Mouse (Mus musculus) cerebellum, adult 9-11 months (tissue): ENCODE data around the gene Ddx27.

Source experiments
- DNase-seq: peaks from one replicate; pipeline ENCODE4 v3.0.0; 2022

The Ddx27 gene

DNA sequence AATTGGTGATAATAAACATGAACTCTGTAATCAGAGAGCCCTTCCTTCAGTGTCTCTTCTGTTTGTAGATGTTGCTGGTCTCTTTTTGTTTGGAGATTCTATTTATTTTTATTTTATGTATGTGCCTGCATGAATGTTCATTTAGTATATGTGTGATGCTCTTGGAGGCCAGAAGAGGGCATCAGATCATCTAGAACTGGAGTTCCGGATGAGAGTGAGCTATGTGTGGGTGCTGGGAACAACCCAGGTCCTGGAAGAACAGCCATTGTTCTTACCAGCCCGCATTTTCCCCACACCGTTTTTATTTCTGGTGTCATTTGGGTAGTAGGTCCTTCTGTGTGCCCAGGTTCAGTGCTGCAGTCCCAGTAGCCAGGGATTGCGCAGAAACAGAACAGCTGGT, 15.5 kb downstream of the Ddx27 start:
- no peak for DNase-seq

DNA sequence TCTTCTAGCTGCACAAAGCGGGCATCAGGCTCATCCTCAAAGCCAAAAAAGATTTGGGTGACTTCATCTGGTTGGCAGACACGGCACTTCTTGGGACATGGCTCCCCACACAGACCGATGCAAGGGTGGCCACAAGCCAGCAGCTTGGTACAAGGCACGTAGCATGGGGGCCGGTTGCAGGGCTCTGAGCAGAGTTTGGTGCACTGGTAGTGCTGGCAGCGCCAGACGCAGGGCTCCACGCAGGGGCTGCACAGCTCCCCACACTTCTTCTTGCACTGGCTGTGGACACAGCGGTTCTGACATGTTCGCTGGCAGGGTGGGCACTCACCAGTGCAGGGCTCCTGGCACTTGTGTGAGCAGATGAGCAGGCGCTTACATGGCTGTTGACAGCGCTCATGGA, 22.7 kb downstream of the Ddx27 start:
- DNase-seq = peak; percentile 29

DNA sequence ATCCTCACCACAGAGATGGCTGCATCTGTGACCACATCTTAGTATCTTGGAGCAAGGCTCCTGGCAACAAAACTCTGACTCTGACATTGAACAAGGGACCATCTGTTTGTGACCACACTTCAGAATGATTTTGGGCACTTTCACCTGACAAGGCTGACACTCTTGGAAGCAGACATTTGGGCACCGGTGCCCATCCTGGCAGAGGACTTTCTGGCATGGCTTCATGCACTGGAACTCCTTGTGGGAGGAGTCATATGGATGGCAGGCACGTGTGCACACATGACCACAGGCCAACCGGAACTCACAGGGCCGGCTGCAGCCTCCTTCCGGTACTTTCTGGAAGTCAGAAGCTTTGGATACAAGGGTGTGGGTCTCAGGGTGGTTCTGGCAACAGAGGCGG, 23.3 kb downstream of the Ddx27 start:
- peak; percentile 50 for DNase-seq

DNA sequence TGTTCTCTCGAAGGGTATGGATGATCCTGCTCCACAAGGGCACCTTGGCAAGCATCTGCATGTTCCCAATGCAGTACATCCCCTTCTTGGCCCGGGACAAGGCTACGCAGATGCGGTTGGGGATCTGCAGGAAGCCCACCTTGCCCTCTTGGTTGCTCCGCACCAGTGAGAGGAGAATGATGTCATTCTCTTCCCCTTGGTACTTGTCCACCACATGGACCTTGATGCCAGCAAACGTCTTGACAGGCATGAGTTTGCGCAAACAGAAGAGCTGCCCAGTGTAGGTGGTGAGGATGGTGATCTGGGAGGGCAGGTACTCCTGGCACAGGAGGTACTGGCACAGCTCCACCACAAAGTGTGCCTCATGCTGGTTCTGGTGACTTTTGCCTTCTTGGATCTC, 23.7 kb downstream of the Ddx27 start:
- peak; percentile 41 for DNase-seq

DNA sequence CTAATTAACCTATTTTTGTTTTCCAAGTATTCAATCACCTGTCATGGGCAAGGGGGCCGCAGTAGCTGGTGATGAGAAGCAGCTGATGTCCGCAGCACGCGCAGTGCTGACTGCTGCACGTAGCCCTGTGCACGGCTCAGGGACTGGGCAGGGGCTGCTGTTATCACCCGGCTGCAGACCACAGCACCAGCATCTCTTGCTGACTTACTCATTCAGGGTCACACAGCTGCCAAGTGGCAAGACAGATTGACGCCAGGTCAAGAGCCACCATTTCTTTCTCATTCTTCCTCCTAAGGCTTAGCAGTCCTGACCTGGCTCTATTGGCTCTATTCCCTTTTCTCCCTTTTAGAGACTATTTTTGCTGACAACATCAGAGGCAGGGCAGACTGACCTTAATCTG, 24.4 kb downstream of the Ddx27 start:
- no peak for DNase-seq

DNA sequence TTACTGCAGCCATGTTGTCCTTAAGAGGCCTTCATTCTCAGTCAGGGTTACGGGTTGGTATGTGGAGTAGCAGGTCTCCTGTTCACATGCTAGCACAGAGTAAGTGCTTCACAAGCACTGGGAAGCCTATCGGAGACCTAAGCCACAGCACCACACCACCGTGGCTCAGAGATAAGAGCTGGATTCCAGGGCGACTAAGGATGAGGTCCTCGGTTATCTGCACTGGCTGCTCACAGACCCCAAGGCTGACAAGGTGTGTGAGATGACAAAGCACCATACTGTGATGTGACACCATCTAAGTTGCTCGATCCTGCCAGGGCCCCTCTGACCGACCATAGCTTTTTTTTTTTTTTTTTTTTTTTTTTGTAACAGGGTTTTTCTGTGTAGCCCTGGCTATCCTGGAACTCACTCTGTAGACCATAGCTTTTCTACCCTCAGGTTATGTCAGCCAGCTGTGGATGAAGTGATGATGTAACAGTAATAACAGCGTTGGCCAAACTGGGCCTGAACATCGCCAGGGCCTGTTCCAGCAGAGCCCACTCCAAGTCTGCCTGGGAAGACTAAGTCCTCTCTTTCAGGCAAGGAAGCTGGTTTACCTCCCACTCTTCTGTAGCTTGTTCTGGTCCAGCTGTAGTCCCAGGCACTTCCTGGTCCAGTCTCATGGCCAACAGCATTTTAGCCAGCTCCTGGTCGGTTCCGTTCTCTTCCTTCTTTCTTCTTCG, 28.6 kb downstream of the Ddx27 start:
- no peak for DNase-seq

DNA sequence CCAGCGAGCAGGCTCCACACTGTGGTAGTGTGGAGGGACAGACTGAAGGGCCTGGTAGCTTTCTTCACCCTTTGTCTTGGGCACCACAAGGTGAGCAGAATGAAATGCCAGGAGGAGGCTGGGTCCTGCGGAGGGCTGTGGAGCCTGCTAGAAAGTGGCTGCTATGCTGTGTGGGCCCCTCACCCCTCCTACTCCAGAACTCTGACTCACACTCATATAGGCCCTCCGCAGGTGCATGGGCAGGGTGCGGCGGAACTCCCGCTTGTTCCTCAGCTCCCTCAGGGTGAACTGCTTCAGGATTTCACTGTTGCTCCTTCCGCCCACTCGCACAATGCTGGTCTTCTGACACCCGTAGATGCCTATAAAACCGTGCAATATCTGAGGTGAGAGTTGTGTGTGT, 33.2 kb downstream of the Ddx27 start:
- no peak for DNase-seq

DNA sequence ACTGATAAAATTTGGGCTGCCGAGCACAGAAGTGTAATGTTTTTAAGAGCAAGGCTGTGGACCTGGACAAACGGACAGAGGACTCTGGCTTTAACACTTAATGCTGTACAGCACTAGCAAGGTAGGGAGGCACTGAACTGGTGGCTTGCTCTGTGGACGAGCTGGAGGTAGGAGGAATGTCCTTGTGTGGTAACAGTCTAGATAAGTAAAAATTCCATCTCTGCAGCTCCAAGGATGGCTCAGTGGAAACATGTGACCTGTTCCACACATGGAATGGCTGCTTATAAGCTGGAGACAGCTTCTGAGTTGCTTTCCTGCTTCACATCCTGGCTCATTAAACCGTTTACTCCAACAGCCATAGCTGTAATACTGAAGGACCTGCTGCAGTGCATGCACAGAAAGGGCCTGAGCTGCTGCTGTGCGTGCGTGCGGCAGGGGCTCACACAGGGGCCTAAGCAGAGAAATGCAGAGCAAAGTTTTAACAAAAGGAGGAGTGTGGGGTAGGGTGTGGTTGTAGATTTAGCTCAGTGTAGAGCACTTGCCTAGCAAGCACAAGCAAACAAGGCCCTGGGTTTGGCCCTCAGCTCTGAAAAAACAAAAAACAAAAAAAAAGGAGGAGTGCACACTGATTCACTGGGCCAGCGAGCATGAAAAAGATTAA, 33.8 kb downstream of the Ddx27 start:
- DNase-seq = no peak

DNA sequence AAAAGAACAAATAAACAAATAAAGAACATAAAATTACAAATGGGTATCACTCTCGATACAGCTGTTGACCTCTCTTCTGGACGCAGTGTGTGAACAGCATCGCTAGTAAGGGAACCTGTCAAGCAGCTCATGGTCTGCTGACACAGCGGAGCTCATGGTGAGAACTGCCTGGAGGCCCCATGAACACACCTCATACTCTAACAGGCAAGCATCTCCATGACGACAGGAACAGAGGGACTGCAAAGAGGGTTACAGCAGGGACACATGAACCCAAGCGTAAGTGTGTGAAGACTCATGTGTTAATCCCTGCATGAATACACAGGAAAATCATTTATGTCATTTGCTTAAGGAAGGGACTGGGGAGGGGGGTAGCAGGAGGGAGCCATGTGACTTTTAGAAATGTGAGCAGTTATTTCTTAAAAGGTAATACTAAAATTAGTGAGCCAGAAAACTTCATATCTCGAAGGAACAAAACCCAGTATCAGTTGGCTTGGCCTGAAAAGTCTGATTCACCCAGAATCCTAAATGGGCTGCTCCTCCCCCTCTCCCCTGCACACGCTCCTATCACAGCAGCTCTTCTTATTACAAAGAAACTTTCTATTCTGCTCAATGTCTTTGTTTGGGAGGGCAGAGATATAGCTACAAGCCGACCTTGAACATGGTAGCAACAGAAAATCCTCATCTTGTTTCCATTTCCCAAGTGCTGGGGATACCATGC, 38.3 kb downstream of the Ddx27 start:
- DNase-seq = no peak

DNA sequence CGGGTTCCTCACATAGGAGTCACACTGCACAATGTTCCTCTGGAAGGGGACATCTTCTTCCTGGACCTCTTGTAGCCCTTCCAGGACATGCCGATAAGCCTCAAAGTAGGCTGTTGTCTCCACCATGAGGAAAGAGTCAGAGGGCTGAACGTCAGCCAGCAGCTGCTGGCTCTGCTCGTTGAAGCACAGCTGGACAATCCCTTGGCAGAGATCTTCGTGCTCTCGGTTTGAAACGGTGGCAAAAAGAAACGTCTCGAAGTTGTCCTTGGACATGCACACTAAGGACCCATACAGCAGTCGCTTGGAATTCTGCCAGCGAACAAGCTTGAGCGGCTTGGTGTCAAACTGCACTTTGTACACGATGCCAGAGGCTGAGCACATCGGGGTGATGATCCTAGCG, 40.4 kb downstream of the Ddx27 start:
- DNase-seq = peak; percentile 18

DNA sequence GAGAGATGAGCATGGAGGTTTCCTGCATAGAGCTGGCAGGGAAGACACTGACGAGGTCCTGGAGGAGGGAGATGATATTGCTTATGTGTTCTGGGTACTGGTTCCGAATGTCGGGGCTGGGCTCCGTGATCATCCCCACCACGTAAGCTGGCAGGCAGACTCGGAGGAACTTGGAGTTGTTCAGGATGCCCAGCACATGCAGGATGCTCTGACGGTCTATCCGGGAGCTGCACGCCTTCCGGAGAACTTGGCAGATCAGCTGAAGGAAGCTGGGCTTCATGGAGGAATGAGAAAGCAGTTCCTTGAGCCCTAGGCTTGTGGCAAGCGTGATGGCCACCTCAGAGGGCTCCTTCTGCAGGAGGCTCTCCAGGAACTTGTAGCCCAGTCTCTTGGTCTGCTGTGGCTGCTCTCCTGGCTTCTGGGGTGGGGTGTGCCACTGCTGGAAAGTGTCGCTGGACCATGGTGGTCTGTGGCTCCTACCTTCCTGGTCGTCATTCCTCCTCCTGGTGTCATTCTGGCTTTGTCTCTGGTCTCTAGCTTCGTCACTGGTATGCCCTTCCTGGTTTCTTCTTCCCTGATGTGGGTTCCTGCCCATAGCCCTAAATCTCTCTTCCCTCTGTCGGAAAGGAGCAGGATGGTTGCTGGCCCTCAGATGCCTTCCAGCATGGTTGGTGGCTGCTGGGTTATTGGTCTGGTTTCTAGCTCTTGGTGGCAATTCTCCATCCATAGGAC, 41.4 kb downstream of the Ddx27 start:
- DNase-seq = no peak

DNA sequence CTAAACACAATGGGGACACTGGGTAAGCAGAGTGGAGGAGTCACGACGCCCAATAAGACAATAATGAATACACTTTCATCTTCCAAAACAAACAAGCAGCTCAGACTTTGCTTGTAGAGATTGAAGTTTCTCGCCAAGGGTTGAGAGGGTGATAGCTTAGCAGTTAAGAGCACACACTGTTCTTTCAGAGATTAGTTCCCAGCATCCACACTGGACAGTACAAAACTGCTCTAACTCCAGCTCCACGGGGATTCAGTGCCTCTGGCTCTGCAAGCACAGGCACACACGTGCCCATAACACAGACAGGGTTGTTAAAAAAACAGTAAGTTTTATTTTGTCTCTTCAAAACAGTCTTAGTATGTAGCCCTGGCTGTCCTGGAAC, 41.9 kb downstream of the Ddx27 start:
- DNase-seq = no peak

DNA sequence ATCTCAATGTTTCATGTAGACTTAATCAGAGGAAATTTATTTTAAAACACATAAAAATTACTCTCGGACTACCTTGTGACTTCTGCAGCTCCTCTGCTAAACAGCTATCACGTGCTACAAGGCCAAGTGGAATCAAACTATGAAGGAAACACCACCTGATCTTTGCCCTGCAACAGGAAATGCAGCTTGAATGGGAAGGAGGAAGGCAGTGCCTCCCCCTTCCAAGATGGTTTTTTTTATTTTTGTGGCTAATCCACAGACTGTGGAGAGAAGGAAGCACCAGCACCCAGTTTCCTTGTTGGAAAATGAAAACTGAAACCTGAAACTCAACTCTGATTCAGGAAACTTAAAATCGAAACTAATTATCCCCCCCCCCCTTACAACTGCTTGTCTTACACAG, 43.2 kb downstream of the Ddx27 start:
- DNase-seq = no peak

DNA sequence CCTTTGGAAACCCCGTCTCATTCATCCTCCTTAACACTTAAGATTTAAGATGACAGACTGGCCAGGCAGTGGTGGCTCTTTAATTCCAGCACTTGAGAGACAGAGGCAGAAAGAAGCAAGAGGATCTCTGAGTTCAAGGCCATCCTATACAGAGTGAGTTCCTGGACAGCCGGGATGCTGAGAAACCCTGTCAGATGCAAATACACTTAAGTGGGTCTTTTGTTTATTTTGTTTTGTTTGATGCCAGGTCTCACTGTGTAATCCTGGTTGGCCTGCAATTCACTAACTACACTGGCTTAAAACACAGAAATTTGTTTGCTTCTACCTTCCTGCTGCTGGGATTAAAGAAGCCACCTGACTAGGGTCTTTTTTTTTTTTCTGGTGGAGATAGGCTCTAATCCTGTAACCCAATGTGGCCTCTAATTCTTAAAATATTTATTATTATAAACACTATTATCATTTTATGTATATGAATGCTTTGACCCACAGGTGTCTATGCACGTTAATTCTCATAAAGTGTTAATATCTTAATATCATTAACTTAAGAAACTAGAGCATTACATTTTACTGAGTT, 43.9 kb downstream of the Ddx27 start:
- no peak for DNase-seq

DNA sequence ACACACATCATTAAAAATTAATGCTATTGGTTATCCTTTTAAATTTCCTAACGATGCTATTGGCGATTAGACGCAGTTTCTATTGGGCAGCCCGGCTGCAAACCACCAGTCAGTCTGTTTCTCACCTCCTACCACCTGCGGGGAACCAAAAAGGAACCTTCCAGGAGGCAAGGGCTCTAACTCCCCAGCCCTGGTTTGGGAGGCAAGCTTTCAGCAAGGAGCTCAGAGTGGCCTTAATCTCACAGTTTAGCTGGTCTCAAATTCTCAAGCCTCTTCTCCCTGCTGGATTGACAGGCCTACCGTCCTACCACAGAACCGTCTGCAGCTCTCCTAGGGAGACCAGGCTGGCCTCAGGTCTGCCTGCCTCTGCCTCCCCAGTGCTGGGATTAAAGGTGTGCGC, 44.5 kb downstream of the Ddx27 start:
- DNase-seq = no peak

DNA sequence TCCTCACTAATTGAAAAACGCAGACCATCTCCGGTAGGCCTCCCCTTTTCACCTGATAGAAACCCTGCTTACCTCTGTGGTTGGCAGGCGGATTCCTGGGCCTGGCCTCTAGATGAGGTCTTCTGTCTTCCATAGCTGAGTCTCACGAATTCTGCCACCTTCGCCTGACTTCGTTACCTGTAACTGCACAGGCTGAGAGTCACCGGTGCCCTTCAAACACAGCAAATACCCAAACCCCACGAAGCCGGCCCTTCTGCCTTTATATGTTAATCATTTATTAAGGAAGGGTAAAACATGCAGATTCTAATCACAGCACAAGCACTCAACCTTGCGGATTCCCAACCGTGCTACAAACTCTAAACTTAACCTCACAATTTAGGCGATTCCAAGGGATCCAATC, 45.0 kb downstream of the Ddx27 start:
- DNase-seq = peak; percentile 17

DNA sequence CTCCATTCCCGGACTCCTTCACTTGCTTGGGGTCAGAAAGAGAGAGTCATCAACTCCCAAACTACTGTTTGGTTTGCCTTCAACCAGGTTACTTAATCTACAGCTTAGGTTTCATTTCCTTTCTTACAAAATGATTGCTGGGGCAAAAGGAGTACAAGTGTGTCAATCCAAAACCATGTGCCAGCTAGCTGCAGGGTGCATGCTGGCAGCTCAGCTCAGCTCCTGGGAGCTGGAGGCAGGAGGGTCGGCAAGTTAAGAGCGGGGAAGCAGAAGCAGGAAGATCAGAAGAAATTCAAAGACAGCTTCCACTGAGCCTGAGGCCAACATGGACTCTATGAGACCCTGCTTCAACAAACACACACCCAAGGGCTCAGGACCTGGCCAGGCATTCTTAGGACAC, 45.4 kb downstream of the Ddx27 start:
- peak; percentile 43 for DNase-seq

DNA sequence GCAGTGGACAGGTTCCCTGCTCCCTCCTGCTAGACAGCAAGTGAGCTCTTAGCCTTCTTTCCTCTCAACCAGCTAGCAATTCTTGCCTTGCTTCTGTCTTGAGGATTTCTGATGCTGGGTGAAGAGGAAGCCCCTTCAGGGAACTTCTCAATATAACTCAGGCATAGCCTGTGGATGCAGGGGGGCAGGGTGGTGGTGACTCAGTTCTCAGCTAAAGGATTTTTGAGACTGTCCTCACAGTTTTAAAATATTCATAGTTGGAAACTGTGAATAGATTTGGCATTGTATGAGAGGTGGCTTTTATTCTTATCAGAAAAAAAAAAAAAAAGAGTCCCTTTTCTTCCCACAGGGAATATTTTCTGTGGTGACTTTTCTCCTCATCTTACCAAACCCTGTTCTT, 45.8 kb downstream of the Ddx27 start:
- DNase-seq = no peak

DNA sequence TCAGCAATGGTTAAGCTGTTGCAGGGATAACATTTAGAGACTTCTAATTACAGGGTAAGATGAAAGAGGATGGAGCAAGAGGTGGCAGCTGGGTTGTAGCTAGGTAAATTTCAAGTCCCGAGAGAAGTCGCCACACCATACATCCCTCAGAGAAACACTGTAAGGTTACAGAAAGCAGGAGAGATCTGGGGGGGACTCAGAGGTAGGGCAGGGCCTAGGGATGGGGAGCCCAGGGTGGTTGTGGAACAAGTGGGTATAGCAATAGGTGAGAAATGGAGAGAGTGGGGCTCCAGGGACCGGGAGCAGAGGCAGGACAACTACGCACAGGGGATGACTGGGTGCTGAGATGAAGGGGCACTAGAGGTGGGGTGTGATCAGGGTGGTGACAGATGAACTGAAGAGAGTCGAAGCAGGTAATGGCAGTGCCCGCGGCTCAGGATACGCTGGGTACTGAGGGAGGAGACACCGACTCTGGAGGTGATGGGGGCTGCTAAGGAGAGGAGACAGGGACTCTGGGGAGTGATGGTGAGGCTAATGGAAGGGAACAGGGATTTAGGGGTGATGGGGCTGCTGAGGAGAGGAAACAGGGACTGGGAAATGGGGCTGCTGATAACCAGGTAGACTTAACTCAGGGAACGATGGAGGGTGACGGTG, 46.5 kb downstream of the Ddx27 start:
- peak; percentile 54 for DNase-seq

DNA sequence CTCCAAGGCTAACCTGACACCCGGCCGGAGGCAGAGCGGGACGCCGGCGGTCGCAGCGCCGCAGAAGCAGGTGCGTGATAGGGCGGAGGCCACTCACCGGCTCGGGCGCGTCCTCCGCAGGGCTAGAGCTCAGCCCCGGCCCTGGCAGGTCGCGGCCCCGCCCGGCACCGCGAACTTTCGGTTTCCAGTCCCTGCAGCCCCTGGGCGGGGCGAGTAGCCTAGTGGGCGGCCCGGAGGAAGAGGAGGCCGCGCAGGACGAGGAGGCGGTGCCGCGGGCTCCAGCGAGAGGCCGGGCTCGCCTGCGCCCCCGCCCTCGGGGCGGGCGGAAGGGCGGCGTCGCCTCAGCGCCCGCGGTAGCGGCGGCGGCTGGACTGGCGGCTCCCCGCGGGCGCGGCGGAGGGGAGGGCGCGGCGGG, 47.5 kb downstream of the Ddx27 start:
- DNase-seq = peak; percentile 93

DNA sequence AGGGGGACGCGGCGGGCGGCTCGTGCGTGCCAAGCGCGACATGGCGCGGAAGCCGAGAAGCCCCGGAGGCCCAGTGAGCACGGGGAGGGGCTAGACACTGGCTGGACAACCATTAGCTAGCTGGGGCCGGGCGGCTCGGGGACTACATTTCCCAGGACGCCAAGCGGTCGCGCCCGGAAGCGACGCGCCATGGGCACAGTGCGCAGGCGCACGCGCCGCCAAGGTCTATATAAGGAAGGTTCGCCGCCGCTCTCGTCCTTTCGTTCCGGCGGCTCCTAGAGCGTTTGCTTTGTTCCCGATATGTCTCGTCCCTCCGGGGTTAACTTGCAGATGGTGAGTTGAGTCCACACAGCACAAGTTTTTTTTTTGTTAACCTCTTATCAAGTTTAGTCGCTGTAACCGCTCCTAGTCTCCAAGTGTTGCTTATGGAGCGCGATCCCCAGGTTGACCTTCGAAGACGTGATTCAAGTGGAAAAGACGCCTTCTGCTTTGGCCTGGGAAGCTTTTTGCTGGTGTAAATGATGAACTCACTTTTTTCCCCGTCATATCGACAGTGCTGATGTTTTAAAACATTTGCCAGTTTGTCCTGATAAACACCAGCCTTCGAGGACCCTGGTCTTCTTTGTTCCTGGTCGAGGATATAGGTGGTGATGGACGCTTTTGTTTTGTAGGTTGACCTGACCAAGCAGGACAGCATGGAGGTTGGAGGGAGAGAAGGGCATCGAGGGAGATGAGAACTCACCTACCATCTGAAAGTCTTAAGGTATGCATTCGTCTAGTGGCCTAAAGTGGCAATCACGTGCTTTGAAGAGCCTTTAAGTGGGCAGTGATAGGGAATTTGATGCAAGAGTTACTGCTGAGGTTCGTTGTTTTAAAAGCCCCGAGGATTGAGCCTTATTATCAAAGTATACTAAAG, 48.2 kb downstream of the Ddx27 start, which contains the start of gene Znfx1:
Znfx1 (minus strand) TSS at position 51 of the 916 bp plus-strand sequence.
- DNase-seq = peak; percentile 97
